In the genomic region with DNA sequence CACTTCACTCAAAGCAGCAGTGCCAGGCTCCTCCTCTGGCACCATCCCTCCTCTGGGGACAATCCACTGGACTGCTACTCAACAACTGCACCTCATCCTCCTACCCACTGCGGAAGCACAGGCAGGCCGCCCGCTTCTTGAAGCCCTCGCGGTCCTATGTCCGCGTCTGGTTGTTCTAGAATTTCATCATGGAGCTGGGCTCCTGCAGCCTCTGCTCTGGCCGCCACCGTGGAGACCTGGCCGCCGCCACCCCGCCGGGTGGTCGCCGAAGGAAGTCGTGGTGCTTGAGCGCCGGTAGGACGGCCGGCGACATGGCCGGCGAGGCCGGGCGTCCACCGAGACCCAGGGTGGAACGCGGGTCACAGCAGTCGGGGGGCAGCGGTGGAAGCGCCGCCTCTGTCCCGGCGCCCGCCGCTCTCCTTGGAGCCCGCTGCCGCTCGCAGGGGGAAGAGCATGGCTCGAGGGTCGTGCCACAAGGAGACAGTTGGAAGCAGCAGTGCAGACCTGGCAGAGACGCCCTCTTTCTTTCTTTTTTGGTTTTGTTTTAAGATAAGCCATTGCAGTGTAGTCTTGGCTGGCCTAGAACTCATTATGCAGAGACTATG, we compare ENCODE assay signal across 8 mouse cellular contexts. TPM values are rescaled to one million over a fixed set of nuclear protein-coding genes. Genes with fewer than 3 reads are reported as not detected.
DNase-seq lines count a peak whose midpoint lies in the region; ATAC-seq lines count a peak whose summit lies in the region.

No protein-coding gene starts in this region.

- H3K9ac ChIP-seq in forebrain, embryonic 11.5 days (ENCODE audit: low read length) = peak overlapping the region; percentile 53
- H3K9ac ChIP-seq in limb, embryonic 11.5 days (ENCODE audit: low read length) = no peak overlapping the region
- H3K9ac ChIP-seq in neural tube, embryonic 15.5 days (replicated peaks) = no peak overlapping the region

- no peaks in the 10 kb centered on the region for H3K27me3 ChIP-seq in forebrain, embryonic 11.5 days (ENCODE audit: control insufficient read depth, insufficient read depth, low read length)
- no peaks in the 10 kb centered on the region for H3K27me3 ChIP-seq in limb, embryonic 11.5 days (ENCODE audit: control insufficient read depth, insufficient read depth, low read length)
- H3K27me3 ChIP-seq in neural tube, embryonic 15.5 days (replicated peaks) = no peaks in the 10 kb centered on the region

- H3K9me3 ChIP-seq in forebrain, embryonic 11.5 days (ENCODE audit: control insufficient read depth, low read length) = no peaks in the 10 kb centered on the region
- H3K9me3 ChIP-seq in limb, embryonic 11.5 days (ENCODE audit: control insufficient read depth, low read length) = no peaks in the 10 kb centered on the region
- no peaks in the 10 kb centered on the region for H3K9me3 ChIP-seq in neural tube, embryonic 15.5 days (replicated peaks)

- H3K4me1 ChIP-seq in forebrain, embryonic 11.5 days (replicated peaks; ENCODE audit: control insufficient read depth, insufficient read depth, low read length) = no peaks in the 10 kb centered on the region; the same call in 1 of the 2 replicates
- no peaks in the 10 kb centered on the region for H3K4me1 ChIP-seq in limb, embryonic 11.5 days (ENCODE audit: control insufficient read depth, insufficient read depth, low read length)
- H3K4me1 ChIP-seq in neural tube, embryonic 15.5 days = peaks cover 4% of the 10 kb centered on the region; the same call in 1 of the 2 replicates

- peak; percentile 70; the same call in 1 of the 2 replicates for ATAC-seq in forebrain, embryonic 11.5 days (replicated peaks; ENCODE audit: low FRiP score)
- ATAC-seq in limb, embryonic 11.5 days (ENCODE audit: insufficient number of reproducible peaks, low FRiP score, low TSS enrichment, low read depth) = peak; percentile 62
- ATAC-seq in neural tube, embryonic 15.5 days (ENCODE audit: low FRiP score) = peak; percentile 65; the same call in 1 of the 2 replicates

- H3K4me2 ChIP-seq in forebrain, embryonic 11.5 days (ENCODE audit: low read depth, low read length, severe bottlenecking) = peak overlapping the region; percentile 54
- peak overlapping the region; percentile 26; the same call in 1 of the 2 replicates for H3K4me2 ChIP-seq in limb, embryonic 11.5 days (ENCODE audit: low read depth, severe bottlenecking)
- peak overlapping the region; percentile 37 for H3K4me2 ChIP-seq in neural tube, embryonic 15.5 days

- WGBS in forebrain, embryonic 11.5 days = 4% methylated on average over 37 of the region's 42 CpGs
- WGBS in limb, embryonic 11.5 days = 6% methylated on average over 42 of the region's 42 CpGs
- WGBS in neural tube, embryonic 15.5 days = 6% methylated on average over 42 of the region's 42 CpGs

- peak overlapping the region; percentile 31 for H3K4me3 ChIP-seq in forebrain, embryonic 11.5 days (ENCODE audit: low read depth, low read length)
- H3K4me3 ChIP-seq in limb, embryonic 11.5 days (ENCODE audit: low read depth, low read length) = peak overlapping the region; percentile 5; the same call in 1 of the 2 replicates
- peak overlapping the region; percentile 17 for H3K4me3 ChIP-seq in neural tube, embryonic 15.5 days (replicated peaks)

- no peak overlapping the region for H3K27ac ChIP-seq in forebrain, embryonic 11.5 days (ENCODE audit: low read depth, low read length)
- H3K27ac ChIP-seq in limb, embryonic 11.5 days (replicated peaks; ENCODE audit: low read depth, low read length) = no peak overlapping the region
- 0 out of 2 replicates have a peak overlapping the region, but pooled peaks have one; percentile 33 for H3K27ac ChIP-seq in neural tube, embryonic 15.5 days (replicated peaks)

- DNase-seq in layer of hippocampus, postnatal 10 days (ENCODE audit: low spot score in 2 of 2) = peak; percentile 21 to 29
- DNase-seq in layer of hippocampus, adult 9-10 months (ENCODE audit: low spot score) = no peak
- peak; percentile 9 to 26 for DNase-seq in adrenal gland, postnatal 36 days
- peak; percentile 60 for DNase-seq in forebrain, embryonic 11.5 days (ENCODE audit: low spot score)
- DNase-seq in limb, embryonic 11.5 days (ENCODE audit: low spot score) = peak; percentile 49
- no peak for DNase-seq in left cerebral cortex, adult 11 months (ENCODE audit: low spot score)
- no peak for DNase-seq in urinary bladder, adult 2 months (ENCODE audit: low spot score)

- H3K36me3 ChIP-seq in forebrain, embryonic 11.5 days (ENCODE audit: control insufficient read depth, insufficient read depth, low read length) = no peaks in the 10 kb centered on the region; the same call in 1 of the 2 replicates
- H3K36me3 ChIP-seq in limb, embryonic 11.5 days (ENCODE audit: control insufficient read depth, insufficient read depth, low read length) = no peaks in the 10 kb centered on the region; the same call in 1 of the 2 replicates
- peaks cover 17% of the 10 kb centered on the region for H3K36me3 ChIP-seq in neural tube, embryonic 15.5 days

RNA-seq across cellular contexts. Expression of gene Pdxdc1, which starts 34.9 kb away (rescaled TPM):
- 10 to 100 TPM; 77.4 to 84.8 TPM for total RNA-seq in layer of hippocampus, postnatal 10 days (2021)
- total RNA-seq in adrenal gland, postnatal 36 days (2021) = 10 to 100 TPM; 82.9 to 90.9 TPM
- 73.9 and 74.1 TPM in 2 replicates for polyA plus RNA-seq in forebrain, embryonic 11.5 days (2014; fragmentation: Nextera tagmentation; extraction: Ambion mirVana)
- 84.4 and 87.6 TPM in 2 replicates for polyA plus RNA-seq in limb, embryonic 11.5 days (2014; fragmentation: Nextera tagmentation; extraction: Ambion mirVana)
- polyA plus RNA-seq in neural tube, embryonic 15.5 days (2015; fragmentation: Nextera tagmentation; extraction: Ambion mirVana) = 70.4 and 71.1 TPM in 2 replicates
- 80.6 and 108 TPM in 2 replicates for polyA plus RNA-seq in urinary bladder, adult 2 months (2012; rRNA removed)

RNA-seq across cellular contexts. Expression of gene Mpv17l, which starts 34.9 kb away (rescaled TPM):
- 10 to 100 TPM; 73.7 to 74.7 TPM for total RNA-seq in layer of hippocampus, postnatal 10 days (2021)
- total RNA-seq in adrenal gland, postnatal 36 days (2021) = 10 to 100 TPM in 1 of 2 experiments, 1 to 10 TPM in 1; 9.1 to 12.7 TPM
- polyA plus RNA-seq in forebrain, embryonic 11.5 days (2014; fragmentation: Nextera tagmentation; extraction: Ambion mirVana) = 2.7 and 3.2 TPM in 2 replicates
- polyA plus RNA-seq in limb, embryonic 11.5 days (2014; fragmentation: Nextera tagmentation; extraction: Ambion mirVana) = 2.6 and 3.1 TPM in 2 replicates
- 40.3 and 46.7 TPM in 2 replicates for polyA plus RNA-seq in neural tube, embryonic 15.5 days (2015; fragmentation: Nextera tagmentation; extraction: Ambion mirVana)
- polyA plus RNA-seq in urinary bladder, adult 2 months (2012; rRNA removed) = 3.9 TPM in 2 replicates

RNA-seq across cellular contexts. Expression of gene Ntan1, which starts 49.4 kb away (rescaled TPM):
- 10 to 100 TPM; 91.3 to 94.8 TPM for total RNA-seq in layer of hippocampus, postnatal 10 days (2021)
- 10 to 100 TPM; 56.1 to 56.6 TPM for total RNA-seq in adrenal gland, postnatal 36 days (2021)
- polyA plus RNA-seq in forebrain, embryonic 11.5 days (2014; fragmentation: Nextera tagmentation; extraction: Ambion mirVana) = 151 and 159 TPM in 2 replicates
- 153 and 158 TPM in 2 replicates for polyA plus RNA-seq in limb, embryonic 11.5 days (2014; fragmentation: Nextera tagmentation; extraction: Ambion mirVana)
- polyA plus RNA-seq in neural tube, embryonic 15.5 days (2015; fragmentation: Nextera tagmentation; extraction: Ambion mirVana) = 204 and 223 TPM in 2 replicates
- 98.6 and 103 TPM in 2 replicates for polyA plus RNA-seq in urinary bladder, adult 2 months (2012; rRNA removed)

Comparison
In these comparisons a context has a peak if more than half of its experiments do, and no peak if none do; other contexts are left out.
1. DNase-seq: peak in layer of hippocampus, postnatal 10 days (2 of 2), adrenal gland, postnatal 36 days (2 of 2), forebrain, embryonic 11.5 days (single experiment) and limb, embryonic 11.5 days (single experiment); none in layer of hippocampus, adult 9-10 months (single experiment), left cerebral cortex, adult 11 months (single experiment) and urinary bladder, adult 2 months (single experiment).
2. Peak in every context shown above with its lines, with median percentiles within 50 percentile points of each other: ATAC-seq, H3K4me2 ChIP-seq and H3K4me3 ChIP-seq.